Mouse (Mus musculus) lung, embryonic 14.5 days (tissue): Measurements from ENCODE around the gene Emcn. TPM values are rescaled to one million over a fixed set of nuclear protein-coding genes. Genes with fewer than 3 reads are reported as not detected.

ENCODE experiments used
- ATAC-seq: fragments of 200-750 bp; cut with Nextera tagmentation; 2 replicates; pipeline ENCODE4 v1.8.0; 2017; ENCODE audit warnings: mild to moderate bottlenecking, moderate TSS enrichment, moderate library complexity; ENCODE audit not compliant: insufficient read depth
- DNase-seq: peaks from one replicate; pipeline ENCODE4 v3.0.0-alpha.2; 2015
- H3K27ac ChIP-seq: fragments of 300-500 bp; sonication (generic); 2 replicates; pipeline ENCODE4 v1.5.1; 2014; ENCODE audit warnings: low read depth, mild to moderate bottlenecking, moderate library complexity
- H3K27me3 ChIP-seq: fragments of 300-500 bp; sonication (generic); 2 replicates; pipeline ENCODE4 v1.6.1; 2014; ENCODE audit warnings: low read length, control low read depth; ENCODE audit not compliant: insufficient read depth
- H3K36me3 ChIP-seq: fragments of 300-500 bp; sonication (generic); 2 replicates; pipeline ENCODE4 v1.6.1; 2014; ENCODE audit warnings: control low read depth; ENCODE audit not compliant: insufficient read depth
- H3K4me1 ChIP-seq: fragments of 300-500 bp; sonication (generic); 2 replicates; pipeline ENCODE4 v1.6.1; 2014; ENCODE audit warnings: antibody characterized with exemption, control low read depth; ENCODE audit not compliant: insufficient read depth
- H3K4me2 ChIP-seq: fragments of 300-500 bp; sonication (generic); 2 replicates; pipeline ENCODE4 v1.6.1; 2014; ENCODE audit warnings: mild to moderate bottlenecking
- H3K4me3 ChIP-seq: fragments of 300-500 bp; sonication (generic); 2 replicates; pipeline ENCODE4 v1.5.1; 2014; ENCODE audit warnings: low read depth, low read length
- H3K9ac ChIP-seq: fragments of 300-500 bp; sonication (generic); 2 replicates; pipeline ENCODE4 v1.6.1; 2014
- H3K9me3 ChIP-seq: fragments of 300-500 bp; sonication (generic); 2 replicates; pipeline ENCODE4 v1.6.1; 2016; ENCODE audit warnings: low read depth, low read length, control low read depth
- CTCF ChIP-seq: IDR thresholded peaks from 2 replicates; pipeline ENCODE4 v1.5.1; 2016; ENCODE audit warnings: antibody characterized with exemption, low read depth
- WGBS: fragments of 180-500 bp; shearing (Covaris S2); extraction: QIAGEN DNeasy Blood & Tissue Kit; methylation state at CpG from one replicate; pipeline ENCODE4 v1.1.7; 2014; 5-methylcytosine and 5-hydroxymethylcytosine counted together
- polyA plus RNA-seq: library from polyadenylated mRNA; unstranded; fragments of >200 nt; fragmentation: Nextera tagmentation; extraction: Ambion mirVana; gene quantifications from 2 replicates; pipeline ENCODE4 v1.2.1, GENCODE M21; 2014

Emcn gene
- polyA plus RNA-seq, 1 experiment from 2014 or later = 68.9 TPM

GRCm38 (mm10) chr3:137343446-137343845 is 2.6 kb downstream of the Emcn start:
- no peak overlapping the region; the same call in 1 of the 2 replicates for H3K4me2 ChIP-seq
- no peaks in the 10 kb centered on the region for H3K36me3 ChIP-seq
- H3K27me3 ChIP-seq = no peaks in the 10 kb centered on the region
- WGBS = 56% methylated on average over 5 of the region's 5 CpGs
- TF ChIP-seq CTCF = no peak
- H3K27ac ChIP-seq = no peak overlapping the region
- no peaks in the 10 kb centered on the region for H3K9me3 ChIP-seq
- ATAC-seq (no peak), DNase-seq (no peak)
- no peak overlapping the region for H3K4me3 ChIP-seq
- no peaks in the 10 kb centered on the region for H3K4me1 ChIP-seq
- no peak overlapping the region for H3K9ac ChIP-seq

DNA sequence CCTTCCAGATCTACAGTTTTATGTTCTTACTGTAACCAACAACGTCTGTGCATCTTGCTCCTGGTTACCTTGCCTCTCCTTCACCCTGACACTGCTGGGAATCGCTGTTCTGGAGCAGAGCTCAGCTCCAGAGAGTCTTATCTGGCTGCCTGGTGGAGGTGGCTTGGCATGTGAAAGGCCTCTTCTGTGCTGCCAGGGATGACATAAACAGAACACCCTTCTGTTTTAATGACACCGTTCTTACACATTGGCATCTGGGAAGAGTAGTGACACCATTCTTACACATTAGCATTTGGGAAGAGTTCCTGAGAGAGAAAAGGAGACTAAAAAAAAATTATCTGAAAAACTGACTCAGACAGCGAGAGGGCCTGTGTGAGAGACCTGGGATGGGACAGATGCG is 11.0 kb downstream of the Emcn start:
- Histone ChIP-seq H3K27ac (no peak overlapping the region), H3K4me2 (no peak overlapping the region), H3K36me3 (no peaks in the 10 kb centered on the region), H3K9me3 (no peaks in the 10 kb centered on the region), H3K27me3 (no peaks in the 10 kb centered on the region), H3K4me1 (no peaks in the 10 kb centered on the region), H3K4me3 (no peak overlapping the region), H3K9ac (no peak overlapping the region)
- WGBS = 71% methylated on average over 5 of the region's 5 CpGs
- ATAC-seq (no peak), DNase-seq (no peak)
- TF ChIP-seq CTCF = no peak

- Histone ChIP-seq H3K27me3 (no peaks in the 10 kb centered on the region), H3K9ac (no peak overlapping the region), H3K4me3 (no peak overlapping the region), H3K4me1 (no peaks in the 10 kb centered on the region), H3K9me3 (no peaks in the 10 kb centered on the region), H3K4me2 (no peak overlapping the region), H3K27ac (no peak overlapping the region), H3K36me3 (no peaks in the 10 kb centered on the region)
- ATAC-seq (no peak), DNase-seq (no peak)
- no peak for TF ChIP-seq CTCF
- WGBS = 77% methylated on average over 4 of the region's 4 CpGs
Observed at GRCm38 (mm10) chr3:137356697-137357096, 15.8 kb downstream of the Emcn start.

GRCm38 (mm10) chr3:137367123-137367825 is 26.4 kb downstream of the Emcn start:
- no peak for DNase-seq
- ATAC-seq = peak; percentile 49; the same call in 1 of the 2 replicates
- Histone ChIP-seq H3K9ac (no peak overlapping the region), H3K4me2 (no peak overlapping the region), H3K9me3 (no peaks in the 10 kb centered on the region), H3K36me3 (no peaks in the 10 kb centered on the region), H3K27me3 (no peaks in the 10 kb centered on the region), H3K27ac (no peak overlapping the region), H3K4me3 (no peak overlapping the region), H3K4me1 (0 out of 2 replicates have a peak, but pooled peaks cover 3% of the 10 kb centered on the region)
- WGBS = 76% methylated on average over 6 of the region's 6 CpGs
- no peak for TF ChIP-seq CTCF

DNA sequence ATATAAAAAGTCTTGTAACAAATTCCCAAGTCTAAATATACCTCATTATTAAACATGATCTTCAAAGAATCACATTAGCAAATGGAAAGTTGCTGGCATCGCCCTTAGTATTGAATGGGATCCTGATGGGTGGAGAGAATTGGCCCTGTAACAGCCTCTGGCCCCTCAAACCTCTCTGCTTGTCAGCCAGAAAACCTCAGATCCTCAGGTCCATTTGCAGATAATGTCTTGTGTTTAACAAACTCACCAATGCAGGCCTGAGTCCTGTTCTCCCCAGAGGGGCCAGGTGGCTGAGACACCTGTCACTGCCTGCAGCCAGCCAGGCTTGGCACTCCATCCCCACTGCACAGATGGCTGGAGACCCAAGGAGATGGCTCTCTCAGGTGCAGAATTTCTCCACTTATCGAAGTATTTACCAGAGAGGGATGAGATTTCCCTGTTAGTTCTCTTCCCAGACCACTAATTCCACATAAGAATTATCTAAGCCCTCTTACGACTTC is 27.0 kb downstream of the Emcn start:
- no peak overlapping the region for H3K4me3 ChIP-seq
- no peaks in the 10 kb centered on the region for H3K27me3 ChIP-seq
- H3K4me1 ChIP-seq = 0 out of 2 replicates have a peak, but pooled peaks cover 3% of the 10 kb centered on the region
- H3K4me2 ChIP-seq = no peak overlapping the region
- no peak for TF ChIP-seq CTCF
- WGBS = 65% methylated on average over 3 of the region's 3 CpGs
- H3K27ac ChIP-seq = no peak overlapping the region
- H3K9ac ChIP-seq = no peak overlapping the region
- 0 out of 2 replicates have a peak, but pooled peaks have one; percentile 4 for ATAC-seq
- no peaks in the 10 kb centered on the region for H3K9me3 ChIP-seq
- peak; percentile 40 for DNase-seq
- no peaks in the 10 kb centered on the region for H3K36me3 ChIP-seq

DNA sequence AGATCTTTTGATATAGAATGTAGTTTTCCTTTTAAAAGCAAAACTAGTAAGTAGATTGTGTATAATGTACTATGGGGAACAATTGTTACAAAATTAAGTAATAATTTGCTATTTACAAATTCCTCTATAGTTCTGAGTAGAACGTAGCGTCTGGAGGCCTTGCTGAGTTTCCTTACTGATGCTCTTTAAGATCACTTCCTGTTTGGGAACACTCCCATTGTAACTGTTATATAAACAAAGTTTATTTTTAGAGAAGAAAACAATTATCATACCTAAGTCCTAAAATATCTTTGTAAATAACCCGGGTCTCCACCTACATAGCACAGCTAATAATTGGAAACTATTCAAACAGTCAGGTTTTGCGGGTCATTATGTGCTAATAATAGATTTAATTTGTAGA is 32.0 kb downstream of the Emcn start:
- no peaks in the 10 kb centered on the region for H3K36me3 ChIP-seq
- no peaks in the 10 kb centered on the region for H3K9me3 ChIP-seq
- no peak for ATAC-seq
- H3K27ac ChIP-seq = no peak overlapping the region
- no peak for TF ChIP-seq CTCF
- H3K4me3 ChIP-seq = no peak overlapping the region
- no peak overlapping the region for H3K4me2 ChIP-seq
- no peak for DNase-seq
- WGBS = 77% methylated on average over 4 of the region's 4 CpGs
- no peak overlapping the region for H3K9ac ChIP-seq
- no peaks in the 10 kb centered on the region for H3K27me3 ChIP-seq
- 0 out of 2 replicates have a peak, but pooled peaks cover 2% of the 10 kb centered on the region for H3K4me1 ChIP-seq

DNA sequence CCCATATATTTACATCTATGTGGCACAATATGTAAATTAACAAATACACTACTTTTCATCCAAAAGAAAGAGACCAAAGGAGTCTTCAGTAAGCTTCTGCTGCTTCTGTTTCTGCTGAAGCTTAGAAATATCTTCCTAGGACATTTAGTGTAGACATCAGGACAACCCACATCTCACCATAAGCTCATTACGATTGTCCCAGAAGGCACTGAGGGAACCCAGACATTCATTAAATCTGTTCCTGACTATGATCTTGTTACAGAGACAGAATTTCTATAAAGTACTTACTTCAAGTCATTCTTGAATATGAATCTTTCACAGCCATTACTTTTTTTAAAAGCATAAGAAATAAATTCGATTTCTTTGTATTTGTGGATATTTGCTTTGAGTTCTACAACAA is 41.4 kb downstream of the Emcn start:
- no peak overlapping the region for H3K9ac ChIP-seq
- DNase-seq = no peak
- TF ChIP-seq CTCF = no peak

More for the DNA sequence above, 41.4 kb downstream of the Emcn start:
- no peak overlapping the region for H3K4me2 ChIP-seq
- H3K9me3 ChIP-seq = no peaks in the 10 kb centered on the region
- H3K27me3 ChIP-seq = no peaks in the 10 kb centered on the region
- ATAC-seq = no peak
- no peak overlapping the region for H3K27ac ChIP-seq
- no peaks in the 10 kb centered on the region for H3K4me1 ChIP-seq
- H3K4me3 ChIP-seq = no peak overlapping the region
- 86% methylated on average over 2 of the region's 2 CpGs for WGBS
- H3K36me3 ChIP-seq = no peaks in the 10 kb centered on the region
